In the genomic region with DNA sequence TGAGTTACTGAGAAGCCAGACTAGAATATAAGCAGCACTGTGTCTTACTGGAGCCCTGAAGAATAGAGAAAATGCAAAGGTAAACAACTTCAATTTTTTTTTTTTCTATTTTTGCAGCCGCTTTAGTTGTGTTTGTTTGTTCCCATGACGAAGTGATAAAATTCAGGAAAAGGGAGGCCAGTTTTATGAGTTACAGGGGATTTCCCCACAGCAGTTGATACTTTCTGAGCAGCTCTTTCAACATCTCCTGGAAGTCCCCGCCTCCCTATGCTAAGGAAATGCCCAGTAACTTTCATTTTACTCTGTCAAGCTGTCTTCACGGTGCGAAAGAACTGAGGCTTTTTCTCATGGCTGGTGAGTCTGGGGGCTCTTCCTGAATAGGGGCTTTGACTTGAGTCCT, we compare ENCODE assay signal across 9 mouse cellular contexts. TPM values are rescaled to one million over a fixed set of nuclear protein-coding genes. Genes with fewer than 3 reads are reported as not detected.
DNase-seq lines count a peak whose midpoint lies in the region; ATAC-seq and TF ChIP-seq lines count a peak whose summit lies in the region.
"Had no signal": no experiment of that assay in that cellular context is flagged by ENCODE, and none has a peak within 500 bp of the region (broad histone marks: within the 10 kb centered on the region; RNA-seq: fewer than 3 reads in every experiment).

A gene (plus strand): TSS at position 268 of the 400 bp plus-strand sequence.

- no peak for TF ChIP-seq CTCF in liver, postnatal 0 days (IDR thresholded peaks at IDR 0.05; ENCODE audit: low read depth)

- no peaks in the 10 kb centered on the region for H3K9me3 ChIP-seq in liver, postnatal 0 days (ENCODE audit: low read length)
- no peaks in the 10 kb centered on the region for H3K9me3 ChIP-seq in hindbrain, embryonic 10.5 days
- H3K9me3 ChIP-seq: neural tube, embryonic 13.5 days had no signal

- H3K9ac ChIP-seq in liver, postnatal 0 days (replicated peaks), result no peak within 1 kb of the TSS; the same call in 1 of the 2 replicates
- H3K9ac ChIP-seq: neural tube, embryonic 13.5 days had no signal

- peak within 1 kb of the TSS; percentile 67 for H3K27ac ChIP-seq in liver, postnatal 0 days (ENCODE audit: low read depth)
- no peak within 1 kb of the TSS for H3K27ac ChIP-seq in hindbrain, embryonic 10.5 days
- H3K27ac ChIP-seq: neural tube, embryonic 13.5 days had no signal

- WGBS in liver, postnatal 0 days (ENCODE audit: insufficient replicate concordance), result 28% methylated on average over 5 of the region's 5 CpGs
- 78% methylated on average over 5 of the region's 5 CpGs for WGBS in hindbrain, embryonic 10.5 days

- peak; percentile 71 for ATAC-seq in liver, postnatal 0 days

- H3K4me3 ChIP-seq in liver, postnatal 0 days (ENCODE audit: low read depth, low read length), result peak within 1 kb of the TSS; percentile 41
- H3K4me3 ChIP-seq in hindbrain, embryonic 10.5 days, result no peak within 1 kb of the TSS
- H3K4me3 ChIP-seq: neural tube, embryonic 13.5 days had no signal

- H3K4me1 ChIP-seq in liver, postnatal 0 days (ENCODE audit: insufficient read depth), result no peaks in the 10 kb centered on the region
- H3K4me1 ChIP-seq in hindbrain, embryonic 10.5 days (replicated peaks), result no peaks in the 10 kb centered on the region
- H3K4me1 ChIP-seq: neural tube, embryonic 13.5 days had no signal

- TF ChIP-seq EP300 in liver, postnatal 0 days (IDR thresholded peaks at IDR 0.05; ENCODE audit: low read depth), result 0 out of 2 replicates have a peak, but pooled peaks have one; percentile 26

- peak within 1 kb of the TSS; percentile 48 for H3K4me2 ChIP-seq in liver, postnatal 0 days (ENCODE audit: low read depth, low read length)
- H3K4me2 ChIP-seq: neural tube, embryonic 13.5 days had no signal

- intact Hi-C loops in heart, postnatal 10 days (cut with DNase I), result no loop called here

- no peaks in the 10 kb centered on the region for H3K36me3 ChIP-seq in liver, postnatal 0 days (replicated peaks; ENCODE audit: insufficient read depth, low read length)
- H3K36me3 ChIP-seq in hindbrain, embryonic 10.5 days, result no peaks in the 10 kb centered on the region
- H3K36me3 ChIP-seq: neural tube, embryonic 13.5 days had no signal

- DNase-seq in urinary bladder, adult 2 months (ENCODE audit: low spot score), result no peak
- DNase-seq in urinary bladder, postnatal 4 days (ENCODE audit: low spot score in 2 of 2), result no peak
- peak; percentile 32 to 33 for DNase-seq in heart, postnatal 10 days
- no peak for DNase-seq in liver, postnatal 0 days
- DNase-seq in hindbrain, embryonic 10.5 days (ENCODE audit: low spot score), result no peak
- DNase-seq in c-Kit-positive CD71-positive TER-119-positive erythroid progenitor cells, embryonic 14.5 days (ENCODE audit: low spot score), result no peak
- DNase-seq in MN1 (ENCODE audit: low spot score), result no peak
- no peak for DNase-seq in thymus, postnatal 10 days (ENCODE audit: low spot score in 2 of 2)

- H3K27me3 ChIP-seq in liver, postnatal 0 days (ENCODE audit: insufficient read depth, low read length), result no peaks in the 10 kb centered on the region
- no peaks in the 10 kb centered on the region for H3K27me3 ChIP-seq in hindbrain, embryonic 10.5 days (ENCODE audit: insufficient read depth, poor library complexity, severe bottlenecking)
- H3K27me3 ChIP-seq: neural tube, embryonic 13.5 days had no signal

RNA-seq across cellular contexts. Expression of the gene that starts here (rescaled TPM):
- 15.7 and 16.0 TPM in 2 replicates for polyA plus RNA-seq in urinary bladder, adult 2 months (2012; rRNA removed)
- 1 to 10 TPM; 2.7 to 3.2 TPM for total RNA-seq in heart, postnatal 10 days (2021)
- polyA plus RNA-seq in liver, postnatal 0 days (2015; fragmentation: Nextera tagmentation; extraction: Ambion mirVana), result 2.1 and 2.2 TPM in 2 replicates
- polyA plus RNA-seq in hindbrain, embryonic 10.5 days (2016; fragmentation: Nextera tagmentation; extraction: Ambion mirVana), result 0.10 TPM in 1 of 2 replicates, not detected in the other

Comparison
In these comparisons a context has a peak if more than half of its experiments do, and no peak if none do; other contexts are left out.
1. DNase-seq: peak in heart, postnatal 10 days (2 of 2); none in urinary bladder, adult 2 months (single experiment), urinary bladder, postnatal 4 days (0 of 2), liver, postnatal 0 days (single experiment), hindbrain, embryonic 10.5 days (single experiment), c-Kit-positive CD71-positive TER-119-positive erythroid progenitor cells, embryonic 14.5 days (single experiment), MN1 (single experiment) and thymus, postnatal 10 days (0 of 2).